Mouse (Mus musculus) forelimb bud, embryonic 11.5 days (tissue): ENCODE results near the gene Eng.

ENCODE experiments used
- DNase-seq: peaks from one replicate; pipeline ENCODE4 v3.0.0-alpha.2; 2012; ENCODE audit warnings: low read depth, low spot score

The Eng gene

DNA sequence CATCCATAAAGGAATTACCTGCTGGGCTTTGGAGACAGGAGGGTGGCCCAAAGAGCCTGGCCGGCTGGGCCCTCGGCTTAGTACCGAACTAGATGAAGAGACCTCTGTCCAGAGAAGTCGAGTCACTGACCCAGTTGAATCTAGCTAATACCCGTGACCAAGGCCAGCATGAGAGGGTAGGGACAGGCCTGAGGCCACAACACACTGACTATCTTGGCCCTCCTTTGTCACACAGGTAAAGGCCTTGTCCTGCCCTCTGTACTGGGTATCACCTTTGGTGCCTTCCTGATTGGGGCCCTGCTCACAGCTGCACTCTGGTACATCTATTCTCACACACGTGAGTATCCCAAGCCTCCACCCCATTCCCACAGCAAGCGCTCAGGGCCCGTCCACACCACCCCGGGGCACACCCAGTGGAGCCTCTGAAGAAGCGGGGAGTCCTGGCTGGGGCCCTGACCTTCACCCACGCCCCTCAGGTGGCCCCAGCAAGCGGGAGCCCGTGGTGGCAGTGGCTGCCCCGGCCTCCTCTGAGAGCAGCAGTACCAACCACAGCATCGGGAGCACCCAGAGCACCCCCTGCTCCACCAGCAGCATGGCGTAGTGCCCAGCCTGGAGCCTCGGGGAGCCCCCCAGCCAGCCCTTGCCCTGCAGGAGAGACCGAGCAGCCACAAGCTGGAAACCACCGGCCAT is 34.7 kb downstream of the Eng start:
- no peak for DNase-seq

DNA sequence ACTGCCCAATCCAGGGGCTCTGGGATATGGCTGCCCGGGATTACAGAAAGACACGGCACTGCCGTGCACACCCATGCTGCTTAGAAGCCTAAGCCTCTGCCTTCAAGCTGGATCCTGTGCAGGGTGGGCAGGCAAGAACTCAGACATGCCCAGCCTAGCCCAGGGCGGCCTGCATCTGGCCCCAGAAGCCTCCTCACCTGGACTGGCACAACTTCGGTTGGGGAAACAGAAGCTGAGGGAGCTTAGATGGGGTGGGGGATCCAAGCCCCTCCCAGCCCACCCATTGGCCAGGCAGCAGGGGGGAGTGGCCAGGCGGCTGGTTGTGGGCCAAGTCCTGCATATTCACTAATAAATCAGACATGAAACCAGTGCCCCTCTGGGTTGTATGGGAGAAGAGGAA is 35.4 kb downstream of the Eng start:
- no peak for DNase-seq

DNA sequence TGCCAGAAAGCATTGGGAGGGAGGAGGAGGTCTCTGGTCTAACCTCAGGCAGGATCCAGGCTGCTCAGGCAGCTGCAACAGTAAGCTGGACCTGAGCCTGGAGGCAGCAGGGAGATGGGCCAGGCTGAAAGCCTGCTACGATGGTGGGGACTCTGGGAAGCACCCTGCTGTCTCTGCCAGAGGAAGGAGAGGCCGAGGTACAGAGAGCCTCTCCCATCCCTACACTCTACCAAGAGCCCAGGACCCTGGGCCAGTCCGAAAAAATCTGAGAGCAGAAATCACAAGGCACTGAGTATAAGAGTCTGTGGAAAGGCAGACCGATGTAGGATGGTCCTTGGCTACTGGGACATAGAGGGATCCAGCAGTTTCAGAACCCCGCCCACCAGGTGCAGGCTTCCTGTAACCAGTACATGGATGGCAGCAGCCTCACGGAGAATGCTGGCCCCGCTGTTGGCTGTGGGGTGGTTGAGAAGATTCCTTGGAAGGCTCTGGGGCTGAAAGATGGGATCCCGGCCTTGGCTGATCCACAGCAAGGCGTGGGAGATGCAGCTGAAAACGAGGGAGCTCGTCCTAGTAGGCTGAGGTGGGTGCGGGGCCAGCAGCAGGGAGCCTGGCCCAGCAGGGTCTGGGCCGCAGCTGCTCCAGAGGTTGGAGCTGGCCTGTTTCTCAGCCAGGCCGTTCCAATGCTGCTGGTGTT is 36.5 kb downstream of the Eng start:
- DNase-seq, result no peak

DNA sequence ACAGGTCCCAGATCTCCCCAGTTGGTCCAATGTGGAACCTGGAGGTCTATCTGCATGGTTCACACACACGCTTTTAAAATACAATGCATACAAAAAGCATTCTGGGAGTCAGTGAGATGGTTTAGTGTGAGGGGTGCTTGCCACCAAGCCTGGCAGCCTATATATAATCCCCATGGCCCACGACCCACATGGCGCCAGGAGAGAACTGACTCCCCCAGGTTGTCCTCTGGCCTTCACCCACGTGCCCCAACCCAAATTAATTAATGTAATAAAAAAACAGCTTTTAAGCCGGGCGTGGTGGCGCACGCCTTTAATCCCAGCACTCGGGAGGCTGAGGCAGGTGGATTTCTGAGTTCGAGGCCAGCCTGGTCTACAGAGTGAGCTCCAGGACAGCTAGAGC is 37.3 kb downstream of the Eng start:
- DNase-seq, result no peak

DNA sequence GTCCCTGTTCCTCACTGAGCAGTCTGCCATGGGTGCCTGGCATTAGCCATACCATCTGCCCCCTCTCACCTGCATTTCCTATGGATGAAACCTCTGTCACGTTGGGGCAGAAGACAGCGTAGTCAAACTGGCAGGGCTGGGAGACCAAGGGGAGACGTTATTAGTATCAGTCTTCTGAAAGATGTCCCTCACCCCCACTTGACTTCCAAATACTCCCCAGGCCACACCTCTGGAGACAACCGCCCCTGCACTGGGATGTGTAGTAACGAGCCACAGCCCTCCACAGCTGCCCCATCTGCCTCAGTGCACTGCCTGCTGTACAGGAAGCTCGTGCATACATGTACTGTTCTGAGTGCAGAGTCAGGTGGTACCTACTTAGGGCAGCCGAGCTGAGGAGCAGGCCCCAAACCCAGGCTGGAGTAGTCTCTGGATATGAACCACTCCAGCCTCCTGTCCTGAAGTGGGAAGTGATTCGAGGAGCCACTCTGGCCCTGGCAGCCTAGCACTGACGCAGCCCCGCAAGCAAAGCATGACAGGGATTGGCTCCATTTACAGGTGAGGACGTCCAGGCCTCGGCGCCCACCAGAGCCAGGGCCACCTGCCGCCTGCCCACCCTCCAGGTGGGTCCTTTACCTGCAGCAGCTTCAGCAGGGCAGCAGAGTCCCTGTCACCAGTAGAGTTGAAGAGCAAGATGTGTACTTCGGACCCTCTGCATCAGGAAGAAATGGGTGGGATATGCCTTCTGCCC is 38.5 kb downstream of the Eng start:
- no peak for DNase-seq

DNA sequence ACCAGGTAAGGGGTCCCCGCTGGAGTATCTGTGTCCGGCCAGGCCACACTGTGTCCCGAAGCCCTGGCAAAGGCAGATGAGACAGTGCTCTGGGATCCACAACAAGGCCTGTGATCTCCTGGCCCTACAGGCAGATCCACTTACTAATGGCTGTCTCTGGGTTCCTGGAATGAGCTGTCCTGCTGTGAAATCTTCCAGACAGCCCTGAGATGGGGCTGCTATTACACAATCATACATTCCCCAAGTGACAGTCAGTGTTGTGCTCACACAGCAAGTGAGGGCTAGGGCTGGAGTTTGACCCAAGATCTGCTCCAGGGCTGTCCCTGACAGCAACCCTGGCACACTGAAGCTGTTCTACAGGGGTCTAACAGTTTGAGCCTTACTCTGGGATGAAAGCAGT is 39.4 kb downstream of the Eng start:
- DNase-seq, result no peak

DNA sequence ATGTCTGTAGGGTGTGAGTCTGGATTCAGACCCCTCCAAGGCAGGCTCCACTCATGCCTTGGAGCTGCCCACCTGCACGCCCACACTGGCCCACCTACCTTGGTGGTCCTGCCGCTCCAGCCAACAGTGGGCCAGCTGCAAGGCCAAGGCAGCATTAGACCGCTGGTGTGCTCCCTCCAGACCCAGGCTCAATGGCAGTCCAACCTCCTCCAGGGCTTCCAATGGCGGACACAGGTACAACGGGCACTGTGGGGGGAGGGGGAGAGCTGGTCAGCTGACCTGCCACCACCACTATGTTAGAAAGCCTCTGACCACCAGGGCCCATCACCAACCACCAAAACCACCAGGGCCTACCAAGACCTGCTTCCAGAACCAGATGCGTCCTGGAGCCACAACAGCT is 40.2 kb downstream of the Eng start:
- no peak for DNase-seq

DNA sequence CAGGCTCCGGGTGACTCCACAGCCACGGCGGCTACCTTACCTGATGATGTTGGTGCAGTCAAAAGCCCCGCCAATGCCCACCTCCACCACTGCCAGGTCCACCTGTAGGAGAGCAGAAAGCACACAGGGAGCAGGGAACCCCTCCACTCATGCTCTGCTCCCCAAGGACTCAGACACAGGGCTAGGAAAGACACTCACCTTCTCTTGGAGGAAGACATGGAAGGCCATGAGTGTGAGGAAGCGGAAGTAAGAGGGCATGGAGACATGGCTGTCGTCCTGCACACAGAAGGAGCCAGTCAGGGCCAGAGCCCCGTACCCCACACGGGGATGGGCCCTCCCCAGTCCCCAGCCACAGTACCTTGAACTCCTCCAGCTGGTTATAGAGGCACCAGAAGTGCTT is 41.2 kb downstream of the Eng start:
- DNase-seq, result no peak

DNA sequence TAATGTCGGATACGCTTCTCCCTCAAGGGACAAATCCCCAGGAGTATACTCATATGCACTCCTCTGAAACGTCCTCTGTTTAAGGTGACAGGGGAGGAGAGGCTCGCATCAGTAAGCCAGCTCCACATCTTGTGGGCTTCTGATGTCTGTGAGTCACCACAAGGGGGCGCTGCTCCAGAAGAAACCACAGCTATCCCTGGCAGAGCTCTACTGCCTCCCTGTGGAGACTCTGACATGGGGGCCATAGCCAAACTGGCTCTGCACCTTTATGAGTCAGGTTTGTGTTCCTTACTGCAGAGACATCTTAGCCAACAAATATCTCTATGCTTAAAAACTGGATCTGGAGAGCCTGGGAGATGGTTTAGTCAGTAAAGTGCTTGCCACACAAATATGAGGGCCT is 43.0 kb downstream of the Eng start:
- DNase-seq, result peak; percentile 94

DNA sequence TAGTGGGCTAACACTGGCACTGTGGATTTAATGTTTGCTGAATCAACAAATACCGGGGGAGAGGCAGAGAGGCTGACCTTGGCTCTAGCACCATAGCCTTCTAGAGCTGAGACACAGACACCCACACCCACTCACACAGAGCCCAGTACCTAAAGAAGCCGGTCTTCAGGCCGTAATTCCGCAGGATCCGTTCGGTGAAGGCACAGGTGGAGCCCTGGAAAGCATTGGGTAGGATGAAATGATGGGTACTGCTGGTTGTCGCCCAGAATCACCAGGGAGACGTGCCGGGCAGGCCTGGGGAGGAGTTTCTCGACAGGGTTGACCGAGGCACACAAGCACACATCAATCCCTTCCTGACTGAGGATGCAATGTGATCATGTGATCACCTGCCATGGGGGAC is 44.6 kb downstream of the Eng start:
- DNase-seq, result no peak

DNA sequence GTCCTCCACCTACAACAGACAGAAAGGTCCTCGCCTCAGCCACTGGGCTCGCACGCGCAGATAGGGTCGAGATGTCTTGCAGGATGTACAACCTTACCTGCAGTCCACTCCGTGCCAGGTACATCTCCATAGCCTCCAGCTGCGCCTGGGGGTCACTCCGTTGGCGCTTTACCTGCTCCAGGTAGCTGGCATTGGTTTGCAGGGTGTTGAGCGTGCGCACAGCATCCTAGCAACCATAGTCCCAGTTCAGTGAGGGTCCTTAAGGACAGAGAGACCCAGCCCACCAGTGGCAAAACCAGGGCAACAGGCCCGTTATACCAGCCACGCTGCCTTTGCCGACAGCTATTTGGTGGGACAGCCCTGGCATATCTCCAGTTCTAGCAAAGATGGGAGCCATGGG is 46.1 kb downstream of the Eng start:
- no peak for DNase-seq

DNA sequence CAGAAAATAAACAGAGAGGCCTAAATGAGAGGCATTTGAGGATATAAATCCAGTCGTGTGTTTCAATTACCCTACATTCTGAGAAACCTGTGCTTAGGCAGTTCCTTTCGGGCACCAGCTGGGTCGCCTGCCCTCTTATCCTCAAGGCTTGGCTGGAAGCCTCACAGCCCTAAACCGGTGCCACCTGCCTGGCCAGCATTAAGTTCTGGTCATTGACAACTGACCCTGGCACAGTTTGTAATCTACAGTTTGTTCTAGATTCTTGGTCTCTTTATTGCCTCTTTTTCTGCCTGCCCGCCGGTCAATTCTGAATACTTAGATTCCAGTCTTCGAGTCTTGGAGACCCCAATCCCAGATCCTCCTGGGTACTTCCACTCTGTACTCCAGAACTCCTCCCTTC is 46.9 kb downstream of the Eng start:
- no peak for DNase-seq

DNA sequence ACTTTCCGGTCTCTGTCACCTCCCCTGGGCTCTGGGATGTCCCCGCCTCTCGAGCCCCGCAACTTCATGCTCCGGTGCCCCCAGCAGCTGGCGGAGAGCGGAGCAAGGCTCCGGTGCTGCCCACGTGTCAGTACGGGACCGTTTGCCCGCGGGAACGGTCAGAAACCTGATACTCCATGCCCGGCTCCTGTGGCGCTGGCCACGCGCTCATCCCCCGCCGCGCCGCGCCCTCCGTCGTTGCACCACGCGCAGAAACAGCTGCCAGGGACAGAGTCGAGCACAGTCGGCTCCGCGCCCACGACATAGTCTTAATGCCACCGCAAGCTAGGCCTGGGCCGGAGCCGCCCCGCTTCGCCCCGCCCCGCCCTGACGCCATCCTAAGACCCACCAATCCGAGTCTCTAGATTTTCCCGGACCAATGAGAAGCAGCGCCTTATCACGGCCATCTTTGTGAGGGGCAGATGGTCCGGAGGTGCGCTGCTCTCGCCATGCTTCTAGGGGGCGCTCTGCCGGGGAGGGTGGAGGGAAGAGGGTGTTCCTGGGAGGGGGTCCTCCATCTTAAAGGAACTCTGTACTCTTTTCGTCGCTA is 47.5 kb downstream of the Eng start:
- peak; percentile 97 for DNase-seq

DNA sequence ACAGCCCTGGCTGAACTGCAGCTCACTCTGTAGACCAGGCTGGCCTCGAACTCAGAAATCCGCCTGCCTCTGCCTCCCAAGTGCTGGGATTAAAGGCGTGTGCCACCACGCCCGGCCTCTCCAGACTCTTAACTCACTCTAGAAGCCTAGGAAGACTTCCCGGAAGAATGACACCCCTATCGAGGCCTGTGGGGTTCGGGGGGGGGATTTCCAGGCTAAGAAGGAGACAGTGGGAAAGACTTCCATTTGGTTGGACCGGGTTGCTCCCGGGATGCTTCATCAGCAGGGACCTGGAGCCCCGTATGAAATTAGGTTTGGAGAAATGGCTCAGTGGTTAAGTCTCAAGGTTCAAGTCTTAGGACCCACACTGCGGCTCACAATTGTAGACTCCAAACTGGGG is 48.3 kb downstream of the Eng start:
- DNase-seq, result no peak

DNA sequence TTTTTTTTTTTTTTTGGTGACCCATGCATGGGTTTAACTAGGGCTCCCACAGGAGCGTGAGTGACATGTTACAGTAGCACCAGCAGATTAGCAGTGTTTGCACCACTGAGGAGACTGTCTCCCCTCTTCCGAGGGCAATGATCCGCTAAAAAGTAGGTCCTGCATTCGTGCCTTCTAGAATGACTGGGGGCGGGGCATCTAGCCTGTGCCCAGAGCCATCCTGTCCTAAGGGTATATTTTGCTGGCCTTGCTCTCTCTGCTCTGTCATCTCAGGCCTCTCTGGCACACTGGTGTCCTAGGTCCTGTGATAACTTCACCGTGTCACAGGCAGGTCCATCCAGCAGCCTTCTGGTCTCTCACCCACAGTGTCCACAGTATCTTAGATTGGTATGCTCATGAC is 53.3 kb downstream of the Eng start:
- DNase-seq, result no peak

DNA sequence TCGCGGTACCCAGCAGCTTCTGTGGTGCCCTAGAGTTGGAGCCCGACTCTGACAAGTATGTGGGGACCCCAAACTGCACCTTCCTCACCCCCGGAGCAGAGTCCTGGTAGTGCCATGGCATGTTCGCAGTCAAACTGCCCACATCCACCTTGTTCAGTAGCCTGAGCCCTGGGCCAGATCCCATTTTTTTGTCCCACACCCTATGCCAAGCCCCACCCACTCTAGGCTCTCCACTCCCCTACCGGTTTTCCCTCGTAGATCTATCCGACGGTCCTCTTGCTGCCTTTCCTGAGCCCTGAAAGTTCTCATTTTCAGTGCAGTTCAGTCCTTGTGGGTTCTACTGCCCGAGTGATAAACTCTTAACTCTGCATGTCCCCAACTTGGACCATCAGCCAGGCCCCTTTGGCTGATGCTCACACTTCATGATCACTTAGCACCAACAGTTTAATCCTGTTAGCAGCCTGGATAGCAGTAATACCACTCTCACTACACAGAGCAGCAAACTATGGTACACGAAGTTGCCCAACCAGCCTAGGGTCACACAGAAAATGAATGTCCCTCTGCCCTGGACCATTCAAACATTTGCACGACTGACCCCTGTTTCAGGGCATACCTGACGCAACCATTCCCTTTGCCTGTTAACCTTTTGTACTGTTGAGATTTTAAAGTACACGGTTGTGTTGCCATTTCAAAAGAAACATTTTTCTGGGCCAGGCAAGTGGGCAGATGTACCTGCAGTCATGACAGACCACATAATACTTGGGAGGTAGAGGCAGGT is 54.8 kb downstream of the Eng start:
- no peak for DNase-seq

DNA sequence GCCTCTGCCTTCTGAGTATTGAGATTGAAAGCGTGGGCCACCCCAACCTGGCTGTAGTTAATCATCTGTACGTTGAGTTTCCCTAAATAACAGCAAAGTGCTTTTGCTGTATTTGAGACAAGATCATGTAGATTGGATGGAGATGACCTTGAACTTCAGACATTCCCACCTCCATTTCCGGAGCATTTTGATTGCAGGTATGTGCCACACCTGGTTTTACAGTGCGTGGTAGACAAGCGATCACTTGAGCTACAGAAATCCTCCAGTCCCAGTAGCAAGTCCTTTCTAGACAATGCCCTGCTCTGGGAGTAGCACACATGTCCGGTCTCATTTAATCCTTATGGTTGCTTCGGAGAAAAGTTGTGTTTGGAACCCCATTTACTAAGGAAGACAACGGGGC is 56.7 kb downstream of the Eng start:
- DNase-seq, result no peak

DNA sequence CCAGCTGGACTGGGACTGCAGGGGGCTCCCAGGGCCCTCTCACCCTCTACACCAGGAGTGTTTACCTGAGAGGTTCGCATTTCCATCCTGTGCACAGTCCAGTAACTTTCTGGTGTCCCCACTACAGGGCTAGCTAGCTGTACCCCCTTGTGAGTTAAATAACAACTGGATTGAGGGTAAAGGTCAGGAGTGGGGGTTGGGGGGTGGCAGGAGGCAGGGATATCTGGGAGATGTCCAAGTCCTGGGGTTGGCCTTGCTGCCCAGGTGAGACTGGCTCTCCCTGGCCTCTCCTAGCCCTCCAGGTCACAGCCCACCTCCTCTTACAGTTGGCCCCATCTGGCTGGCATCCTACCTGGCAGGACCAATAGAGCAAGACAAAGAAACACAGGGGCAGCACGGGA is 57.6 kb downstream of the Eng start, which contains the start of gene Fpgs:
TSS of gene Fpgs (minus strand) at position 125 of the 401 bp plus-strand sequence.
- DNase-seq, result no peak

DNA sequence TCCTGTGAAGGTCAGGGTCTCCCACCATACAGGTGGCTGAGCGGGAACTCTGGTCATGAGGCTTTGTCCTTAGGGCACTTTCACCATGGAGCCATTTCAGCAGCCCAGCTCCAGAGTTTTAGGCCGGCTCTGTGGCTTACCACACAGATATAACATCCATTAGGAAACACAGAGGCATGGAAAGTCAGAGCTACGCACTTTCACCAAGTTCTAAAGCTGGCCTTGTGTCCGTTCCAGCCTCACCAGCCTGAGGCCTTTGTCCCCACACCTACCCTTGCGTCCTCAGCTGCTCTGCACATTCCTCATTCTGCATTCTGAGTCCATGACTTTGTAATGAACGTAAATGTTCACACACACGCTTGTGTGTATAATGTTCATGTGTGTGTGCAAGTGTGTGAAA is 58.6 kb downstream of the Eng start:
- DNase-seq, result no peak

DNA sequence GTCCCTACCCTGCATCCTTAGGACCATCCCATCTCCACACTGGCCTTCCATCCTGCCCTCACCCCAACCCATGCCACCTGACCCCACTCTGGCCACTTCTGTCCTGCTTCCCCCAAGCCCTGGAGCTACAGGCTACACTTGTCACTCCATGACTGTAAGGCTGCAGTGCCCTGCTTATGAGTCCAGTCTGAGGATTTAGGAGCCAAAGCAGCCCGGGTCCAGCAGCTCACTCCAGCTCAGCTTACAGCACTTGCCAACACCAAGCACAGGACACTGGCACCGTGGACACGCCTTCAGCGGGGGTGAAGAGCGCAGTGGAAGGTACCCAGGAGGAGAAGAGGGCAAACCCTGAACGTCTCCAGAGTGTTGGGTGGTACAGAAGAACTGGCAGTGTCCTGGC is 60.6 kb downstream of the Eng start:
- no peak for DNase-seq

DNA sequence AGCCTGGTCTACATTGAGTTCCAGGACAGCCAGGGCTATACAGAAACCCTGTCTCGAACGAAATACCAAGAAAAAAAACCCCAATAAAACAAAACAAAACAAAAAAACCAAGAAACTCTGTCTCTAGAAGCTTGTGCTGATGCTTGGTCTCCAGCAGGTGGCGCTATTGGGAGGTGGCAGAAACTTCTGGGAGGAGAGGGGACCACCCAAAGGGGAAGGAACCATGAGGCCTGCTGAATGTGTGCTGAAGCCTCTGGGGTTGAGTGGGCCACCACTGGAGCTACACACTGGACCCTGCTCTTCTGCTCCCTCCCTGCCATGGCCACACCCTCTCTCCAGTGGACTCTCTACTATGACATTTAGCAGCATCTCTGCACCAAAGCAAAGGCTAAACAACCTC is 62.2 kb downstream of the Eng start:
- DNase-seq, result peak; percentile 77
